Comparison of ENCODE assay signal across 12 mouse cellular contexts in the genomic region with DNA sequence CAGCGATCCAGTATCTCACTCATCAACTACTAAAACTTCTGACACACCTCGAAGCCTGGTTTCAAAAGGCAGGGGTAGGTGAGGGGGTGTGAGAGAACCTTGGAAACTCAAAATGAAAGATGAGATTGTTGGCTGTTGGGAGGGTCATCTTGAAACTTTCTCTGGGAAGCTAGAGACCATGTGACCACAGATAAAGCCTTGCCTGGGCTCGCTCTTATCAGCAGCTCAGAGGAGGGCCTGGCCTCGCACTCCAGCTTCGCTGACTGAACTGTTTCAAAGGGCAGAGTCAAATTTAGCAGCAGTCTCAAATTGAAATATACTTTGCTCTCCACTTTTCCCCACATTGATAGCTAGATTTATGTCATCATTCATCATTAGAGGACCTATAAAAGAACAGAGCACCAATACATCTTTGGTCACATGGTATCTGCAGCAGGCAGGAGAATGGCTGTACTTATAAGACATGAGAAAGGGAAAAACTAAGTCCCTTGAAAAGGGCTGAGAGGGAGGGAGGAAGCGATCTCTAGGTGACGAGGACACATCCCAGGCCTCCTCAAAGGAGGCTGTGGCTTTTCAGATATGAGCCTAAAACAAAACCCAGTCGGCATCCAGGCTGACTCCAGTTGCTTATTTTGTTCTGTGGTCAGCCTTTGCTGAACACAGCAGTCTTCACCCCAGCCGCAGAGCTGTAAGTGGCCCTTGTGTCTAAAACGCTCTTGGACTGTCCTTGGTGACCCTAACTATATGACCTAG. TPM values are rescaled to one million over a fixed set of nuclear protein-coding genes. Genes with fewer than 3 reads are reported as not detected.
DNase-seq lines count a peak whose midpoint lies in the region; ATAC-seq lines count a peak whose summit lies in the region.
"Had no signal": no experiment of that assay in that cellular context is flagged by ENCODE, and none has a peak within 500 bp of the region (broad histone marks: within the 10 kb centered on the region; RNA-seq: fewer than 3 reads in every experiment).

No protein-coding gene starts in this region.

- no peak overlapping the region for H3K4me3 ChIP-seq in kidney, embryonic 16.5 days (ENCODE audit: low read length)
- no peak overlapping the region for H3K4me3 ChIP-seq in stomach, embryonic 15.5 days (replicated peaks)
- H3K4me3 ChIP-seq: forebrain, embryonic 15.5 days had no signal

- no peak overlapping the region for H3K9ac ChIP-seq in kidney, embryonic 16.5 days (replicated peaks; ENCODE audit: low read length)
- no peak overlapping the region for H3K9ac ChIP-seq in stomach, embryonic 15.5 days
- H3K9ac ChIP-seq: forebrain, embryonic 15.5 days had no signal

- H3K36me3 ChIP-seq in kidney, embryonic 16.5 days (ENCODE audit: insufficient read depth, low read length): no peaks in the 10 kb centered on the region
- H3K36me3 ChIP-seq in stomach, embryonic 15.5 days: no peaks in the 10 kb centered on the region
- H3K36me3 ChIP-seq: forebrain, embryonic 15.5 days had no signal

- DNase-seq in ovary, postnatal 36 days (ENCODE audit: low spot score): peak; percentile 59
- no peak for DNase-seq in ovary, postnatal 10 days (ENCODE audit: low spot score)
- DNase-seq in heart, adult 8-10 months (ENCODE audit: low spot score): peak; percentile 65
- no peak for DNase-seq in cerebellum, adult 8-10 months
- no peak for DNase-seq in cerebellum, postnatal 10 days
- no peak for DNase-seq in embryo, embryonic 11 days
- DNase-seq: lung, postnatal 36 days; thymus, adult 18-20 months had no signal

- H3K4me1 ChIP-seq in kidney, embryonic 16.5 days (ENCODE audit: insufficient read depth, low read length): peaks cover 13% of the 10 kb centered on the region
- H3K4me1 ChIP-seq in stomach, embryonic 15.5 days: 0 out of 2 replicates have a peak, but pooled peaks cover 3% of the 10 kb centered on the region
- H3K4me1 ChIP-seq: forebrain, embryonic 15.5 days had no signal

- H3K4me2 ChIP-seq in kidney, embryonic 16.5 days (replicated peaks; ENCODE audit: low read depth, low read length): no peak overlapping the region
- H3K4me2 ChIP-seq in stomach, embryonic 15.5 days: no peak overlapping the region
- H3K4me2 ChIP-seq: forebrain, embryonic 15.5 days had no signal

- peak overlapping the region; percentile 1 for H3K27ac ChIP-seq in kidney, embryonic 16.5 days (ENCODE audit: low read length)
- H3K27ac ChIP-seq in stomach, embryonic 15.5 days: 0 out of 2 replicates have a peak overlapping the region, but pooled peaks have one; percentile 11
- H3K27ac ChIP-seq: forebrain, embryonic 15.5 days had no signal

- no peaks in the 10 kb centered on the region for H3K9me3 ChIP-seq in kidney, embryonic 16.5 days (ENCODE audit: low read length)
- H3K9me3 ChIP-seq in stomach, embryonic 15.5 days: no peaks in the 10 kb centered on the region
- H3K9me3 ChIP-seq: forebrain, embryonic 15.5 days had no signal

- ATAC-seq in kidney, embryonic 16.5 days (ENCODE audit: low FRiP score, low TSS enrichment): peak; percentile 73; the same call in 1 of the 2 replicates
- peak; percentile 82 for ATAC-seq in stomach, embryonic 15.5 days (ENCODE audit: insufficient read depth, low FRiP score, low read depth)
- ATAC-seq: forebrain, embryonic 15.5 days; inflammation-experienced regulatory T-cells, adult 6 months had no signal

- 53% methylated on average over 10 of the region's 10 CpGs for WGBS in kidney, embryonic 16.5 days
- WGBS in stomach, embryonic 15.5 days: 37% methylated on average over 10 of the region's 10 CpGs

- H3K27me3 ChIP-seq in kidney, embryonic 16.5 days (ENCODE audit: insufficient read depth, low read length): no peaks in the 10 kb centered on the region
- no peaks in the 10 kb centered on the region for H3K27me3 ChIP-seq in stomach, embryonic 15.5 days (replicated peaks)
- H3K27me3 ChIP-seq: forebrain, embryonic 15.5 days had no signal

RNA-seq across cellular contexts. Expression of a gene that starts 8.1 kb away (rescaled TPM):
- under 1 TPM in 3 of 4 experiments, not detected in 1; 0.16 to 0.47 (median 0.17) TPM for total RNA-seq in heart, adult 8-10 months (2022)
- 1.1 and 1.8 TPM in 2 replicates for polyA plus RNA-seq in kidney, embryonic 16.5 days (2015; fragmentation: Nextera tagmentation; extraction: Ambion mirVana)
- polyA plus RNA-seq in stomach, embryonic 15.5 days (2015; fragmentation: Nextera tagmentation; extraction: Ambion mirVana): 2.1 and 3.1 TPM in 2 replicates
- polyA plus RNA-seq: inflammation-experienced regulatory T-cells, adult 6 months had no signal

RNA-seq across cellular contexts. Expression of a gene that starts 44.0 kb away (rescaled TPM):
- 100 to 1,000 TPM; 129 to 151 (median 143) TPM for total RNA-seq in heart, adult 8-10 months (2022)
- 437 and 471 TPM in 2 replicates for polyA plus RNA-seq in kidney, embryonic 16.5 days (2015; fragmentation: Nextera tagmentation; extraction: Ambion mirVana)
- 732 and 736 TPM in 2 replicates for polyA plus RNA-seq in stomach, embryonic 15.5 days (2015; fragmentation: Nextera tagmentation; extraction: Ambion mirVana)

Comparison
In these comparisons a context has a peak if more than half of its experiments do, and no peak if none do; other contexts are left out.
1. DNase-seq: peak in ovary, postnatal 36 days (single experiment) and heart, adult 8-10 months (single experiment); none in ovary, postnatal 10 days (single experiment), cerebellum, adult 8-10 months (single experiment), cerebellum, postnatal 10 days (0 of 2) and embryo, embryonic 11 days (single experiment).